Mouse (Mus musculus): ENCODE data around the gene Sesn1.

- TF ChIP-seq CTCF (IDR thresholded peaks at IDR 0.05) (no peak), EP300 (IDR thresholded peaks at IDR 0.05) (no peak)
These were observed 147.9 kb downstream of the Sesn1 start for GRCm38 (mm10) chr10:41957421-41958225.
